Mouse (Mus musculus) bone marrow, adult 2 months (tissue): ENCODE measurements at regions not wholly inside any gene's neighbourhood (a gene's known extent, or its start where the extent isn't known, plus 50 kb on each side); places are given as distances from the start of the nearest gene placed in this dataset.

Source experiments
- CTCF ChIP-seq: fragments of 200-500 bp; IDR thresholded peaks from 2 replicates; pipeline ENCODE4 v1.5.1; 2011; ENCODE audit warnings: low read length, control low read depth; ENCODE audit not compliant: control insufficient read depth, insufficient read depth
- POLR2A ChIP-seq: fragments of 200-500 bp; IDR thresholded peaks from 2 replicates; pipeline ENCODE4 v1.6.1; 2011; ENCODE audit warnings: low read depth, mild to moderate bottlenecking, control low read depth, low read length, borderline replicate concordance; ENCODE audit not compliant: control insufficient read depth

DNA sequence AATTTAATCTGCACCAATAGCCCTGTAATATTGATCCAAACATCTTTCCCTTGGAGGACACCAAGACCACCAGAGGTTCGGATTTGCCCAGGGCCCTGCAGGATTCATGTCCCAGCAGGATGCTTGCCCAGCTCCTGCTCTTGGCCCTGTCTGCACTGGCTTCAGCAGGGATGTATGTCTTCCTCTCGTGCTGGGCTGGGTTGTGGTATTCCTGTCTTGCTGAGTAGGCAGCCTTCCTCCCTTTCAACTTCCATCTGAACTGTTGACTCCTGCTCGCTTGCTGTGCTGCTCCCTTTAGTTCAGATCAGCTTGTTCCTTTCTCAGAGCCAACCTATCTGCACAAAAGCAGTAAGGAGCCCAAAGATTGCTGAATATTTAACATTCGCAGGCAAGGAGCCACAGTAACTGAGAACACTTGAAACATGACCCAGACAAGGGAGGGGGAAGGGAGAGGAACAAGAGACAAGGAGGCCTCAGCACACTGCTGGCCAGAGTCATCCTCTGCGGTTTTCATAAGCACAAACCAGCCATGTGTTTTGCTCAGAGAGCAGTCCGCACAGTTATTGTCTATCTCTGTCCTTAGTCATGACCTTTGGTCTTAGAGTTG is 110.7 kb upstream of the Auts2 start:
- TF ChIP-seq CTCF (no peak), POLR2A (no peak)
